Mouse (Mus musculus): Measurements from ENCODE around the gene Trappc3. TPM values are rescaled to one million over a fixed set of nuclear protein-coding genes. Genes with fewer than 3 reads are reported as not detected.

The Trappc3 gene
- polyA plus RNA-seq, 1 experiment from 2014 or later, result 175 TPM

GRCm38 (mm10) chr4:126290314-126290713 is 28.2 kb downstream of the Trappc3 start:
- H3K27me3 ChIP-seq, result peaks cover 42% of the 10 kb centered on the region
- H3K27ac ChIP-seq (replicated peaks), result no peak overlapping the region
- no peak overlapping the region for H3K4me2 ChIP-seq (replicated peaks)
- H3K36me3 ChIP-seq, result no peaks in the 10 kb centered on the region
- no peak overlapping the region for H3K4me3 ChIP-seq
- H3K9me3 ChIP-seq, result no peaks in the 10 kb centered on the region
- 80% methylated on average over 8 of the region's 8 CpGs for WGBS
- H3K9ac ChIP-seq (replicated peaks), result no peak overlapping the region
- ATAC-seq (replicated peaks), result no peak
- H3K4me1 ChIP-seq, result peaks cover 6% of the 10 kb centered on the region

- Histone ChIP-seq H3K27me3 (peaks cover 43% of the 10 kb centered on the region), H3K27ac (replicated peaks) (no peak overlapping the region), H3K9me3 (no peaks in the 10 kb centered on the region), H3K9ac (replicated peaks) (no peak overlapping the region), H3K4me2 (replicated peaks) (no peak overlapping the region), H3K4me3 (no peak overlapping the region), H3K36me3 (no peaks in the 10 kb centered on the region), H3K4me1 (peaks cover 6% of the 10 kb centered on the region)
- no peak for ATAC-seq (replicated peaks)
- WGBS, result 17% methylated on average over 13 of the region's 13 CpGs
Observed at GRCm38 (mm10) chr4:126291196-126291595, 29.1 kb downstream of the Trappc3 start.

DNA sequence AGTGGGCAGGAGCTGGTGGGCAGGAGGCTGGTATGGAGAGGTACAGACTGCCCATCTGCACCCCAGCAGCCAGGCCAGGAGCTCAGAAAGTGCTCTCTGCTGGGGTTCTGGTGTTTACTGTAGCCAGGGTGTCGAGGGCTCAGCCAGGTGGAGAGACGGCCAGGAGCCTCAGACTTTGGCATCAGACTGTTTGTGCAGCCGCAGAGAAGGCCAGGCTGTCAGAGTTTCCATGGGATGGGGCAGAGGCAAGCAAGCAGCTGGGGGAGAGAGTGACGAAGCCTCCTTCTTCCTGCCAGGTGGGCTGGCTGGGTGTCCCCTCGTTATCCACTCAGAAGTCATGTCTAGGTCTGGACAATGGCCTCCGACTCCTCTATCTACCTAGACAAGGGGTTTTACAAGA is 33.0 kb downstream of the Trappc3 start:
- Histone ChIP-seq H3K9me3 (no peaks in the 10 kb centered on the region), H3K4me2 (replicated peaks) (no peak overlapping the region), H3K27ac (replicated peaks) (no peak overlapping the region), H3K4me3 (no peak overlapping the region), H3K4me1 (peaks cover 10% of the 10 kb centered on the region), H3K27me3 (peaks cover 49% of the 10 kb centered on the region), H3K36me3 (no peaks in the 10 kb centered on the region), H3K9ac (replicated peaks) (no peak overlapping the region)
- 63% methylated on average over 6 of the region's 6 CpGs for whole genome bisulfite sequencing
- no peak for ATAC-seq (replicated peaks)

- Histone ChIP-seq H3K27me3 (peaks cover 57% of the 10 kb centered on the region), H3K4me1 (peaks cover 12% of the 10 kb centered on the region), H3K4me2 (replicated peaks) (no peak overlapping the region), H3K4me3 (no peak overlapping the region), H3K36me3 (no peaks in the 10 kb centered on the region), H3K27ac (replicated peaks) (no peak overlapping the region), H3K9me3 (no peaks in the 10 kb centered on the region), H3K9ac (replicated peaks) (no peak overlapping the region)
- no peak for ATAC-seq (replicated peaks)
- WGBS, result 35% methylated on average over 4 of the region's 4 CpGs
Observed at GRCm38 (mm10) chr4:126295937-126296336, 33.8 kb downstream of the Trappc3 start.

DNA sequence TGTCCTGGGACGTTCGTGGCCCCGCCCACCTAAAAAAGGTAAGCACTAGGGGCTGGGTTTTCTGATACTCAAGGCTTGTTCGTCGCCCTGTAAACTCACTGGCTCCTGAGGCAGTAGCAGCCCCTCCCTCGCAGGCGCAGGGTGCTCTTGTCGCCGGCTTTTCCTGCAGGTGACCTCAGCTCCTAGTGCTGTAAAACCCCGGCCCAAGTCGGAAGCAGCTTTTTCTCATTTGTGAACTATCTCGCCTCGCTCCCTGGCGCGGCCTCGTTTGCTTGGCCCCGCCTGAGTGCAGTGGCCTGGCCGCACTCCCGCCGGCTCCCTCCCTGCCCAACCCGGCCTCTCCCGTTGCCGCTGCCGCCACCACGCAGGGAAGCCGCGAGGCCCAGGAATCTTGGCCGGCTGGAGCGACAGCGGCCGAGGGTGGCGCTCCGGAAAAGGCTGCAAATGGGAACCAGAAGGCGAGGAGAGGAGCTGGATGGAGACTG is 34.5 kb downstream of the Trappc3 start:
- no peaks in the 10 kb centered on the region for H3K36me3 ChIP-seq
- H3K9me3 ChIP-seq, result no peaks in the 10 kb centered on the region
- H3K4me1 ChIP-seq, result peaks cover 18% of the 10 kb centered on the region
- peak overlapping the region; percentile 39 for H3K9ac ChIP-seq (replicated peaks)
- H3K4me2 ChIP-seq (replicated peaks), result peak overlapping the region; percentile 59
- ATAC-seq (replicated peaks), result no peak
- peaks cover 63% of the 10 kb centered on the region for H3K27me3 ChIP-seq
- peak overlapping the region; percentile 34 for H3K4me3 ChIP-seq
- under 1% methylated on average over 34 of the region's 34 CpGs for WGBS
- H3K27ac ChIP-seq (replicated peaks), result no peak overlapping the region

- Histone ChIP-seq H3K9me3 (no peaks in the 10 kb centered on the region), H3K4me2 (replicated peaks) (peak overlapping the region; percentile 5; the same call in 1 of the 2 replicates), H3K9ac (replicated peaks) (no peak overlapping the region), H3K4me1 (peaks cover 18% of the 10 kb centered on the region), H3K36me3 (no peaks in the 10 kb centered on the region), H3K27ac (replicated peaks) (no peak overlapping the region), H3K4me3 (peak overlapping the region; percentile 14), H3K27me3 (peaks cover 73% of the 10 kb centered on the region)
- 1% methylated on average over 50 of the region's 50 CpGs for WGBS
- ATAC-seq (replicated peaks), result no peak
Observed at GRCm38 (mm10) chr4:126300916-126301583, 38.9 kb downstream of the Trappc3 start.

DNA sequence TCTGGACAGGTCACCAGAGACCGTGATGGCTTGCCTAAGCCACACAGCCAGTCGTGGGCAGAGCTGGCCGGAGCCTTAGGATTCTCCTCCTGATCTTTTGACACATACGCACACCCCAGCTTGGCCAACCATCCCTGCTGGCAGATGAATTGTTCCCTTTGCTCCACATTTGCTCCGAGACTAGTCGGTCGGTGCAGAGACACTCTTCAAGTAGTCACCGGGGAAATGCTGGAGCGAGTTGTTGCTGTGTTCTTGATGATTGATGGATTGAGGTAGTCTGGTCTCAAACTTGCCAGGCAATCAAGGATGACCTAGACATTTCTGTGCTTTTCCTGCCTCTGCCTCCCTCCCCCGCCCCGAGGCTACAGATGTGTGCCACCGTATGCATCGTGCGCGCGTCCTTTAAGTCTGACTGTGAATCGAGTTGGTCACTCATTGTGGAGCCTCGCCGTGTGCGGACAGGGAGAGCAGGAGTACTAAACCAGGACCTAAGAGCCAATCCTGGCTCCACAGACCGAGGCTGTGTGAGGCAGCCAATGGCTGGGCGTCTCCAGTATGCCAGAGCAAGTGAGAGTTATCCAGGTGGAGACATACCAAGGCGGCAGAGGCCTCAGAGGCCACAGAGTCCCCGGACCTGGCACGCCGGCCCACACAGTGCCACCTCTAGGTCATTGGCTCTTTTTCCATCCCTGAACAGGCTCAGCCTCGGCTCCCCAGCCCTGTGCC is 39.6 kb downstream of the Trappc3 start:
- Histone ChIP-seq H3K4me2 (replicated peaks) (peak overlapping the region; percentile 5; the same call in 1 of the 2 replicates), H3K4me3 (peak overlapping the region; percentile 14; the same call in 1 of the 2 replicates), H3K27ac (replicated peaks) (no peak overlapping the region), H3K27me3 (peaks cover 67% of the 10 kb centered on the region), H3K9ac (replicated peaks) (no peak overlapping the region), H3K36me3 (no peaks in the 10 kb centered on the region), H3K4me1 (peaks cover 13% of the 10 kb centered on the region), H3K9me3 (no peaks in the 10 kb centered on the region)
- no peak for ATAC-seq (replicated peaks)
- WGBS, result 3% methylated on average over 27 of the region's 27 CpGs

- peaks cover 48% of the 10 kb centered on the region for H3K27me3 ChIP-seq
Observed at GRCm38 (mm10) chr4:126303877-126304276, 41.8 kb downstream of the Trappc3 start.

DNA sequence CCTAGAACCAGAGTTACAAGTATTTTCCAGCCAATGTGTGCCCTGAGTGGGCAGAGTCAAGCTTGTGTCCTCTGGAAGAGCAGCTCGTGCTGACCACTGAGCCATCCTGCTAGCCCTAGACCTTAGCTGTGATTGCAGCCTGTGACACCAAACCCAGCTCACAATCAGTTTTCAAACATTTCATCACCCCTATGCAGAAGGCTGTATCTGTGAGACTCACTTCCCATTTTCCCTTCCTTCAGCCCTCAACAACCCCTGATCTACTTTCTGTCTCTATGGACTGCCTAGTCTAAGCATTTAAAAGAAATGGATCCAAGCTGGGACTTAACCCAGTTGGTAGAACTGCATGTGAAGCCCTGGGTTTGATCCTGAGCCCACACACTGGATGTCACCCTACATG is 43.3 kb downstream of the Trappc3 start:
- Histone ChIP-seq H3K4me3 (no peak overlapping the region), H3K27me3 (peaks cover 35% of the 10 kb centered on the region), H3K9me3 (no peaks in the 10 kb centered on the region), H3K4me1 (peaks cover 13% of the 10 kb centered on the region), H3K9ac (replicated peaks) (no peak overlapping the region), H3K36me3 (no peaks in the 10 kb centered on the region), H3K27ac (replicated peaks) (no peak overlapping the region), H3K4me2 (replicated peaks) (no peak overlapping the region)
- no peak for ATAC-seq (replicated peaks)
- WGBS, result 95% methylated on average over 1 of the region's 1 CpGs

More at GRCm38 (mm10) chr4:126303877-126304276, 41.8 kb downstream of the Trappc3 start:
- 48% methylated on average over 4 of the region's 4 CpGs for WGBS
- no peak overlapping the region for H3K4me2 ChIP-seq (replicated peaks)
- H3K9ac ChIP-seq (replicated peaks), result no peak overlapping the region
- no peak overlapping the region for H3K27ac ChIP-seq (replicated peaks)
- H3K4me3 ChIP-seq, result no peak overlapping the region
- H3K9me3 ChIP-seq, result no peaks in the 10 kb centered on the region
- no peak for ATAC-seq (replicated peaks)
- no peaks in the 10 kb centered on the region for H3K36me3 ChIP-seq
- H3K4me1 ChIP-seq, result peaks cover 8% of the 10 kb centered on the region

DNA sequence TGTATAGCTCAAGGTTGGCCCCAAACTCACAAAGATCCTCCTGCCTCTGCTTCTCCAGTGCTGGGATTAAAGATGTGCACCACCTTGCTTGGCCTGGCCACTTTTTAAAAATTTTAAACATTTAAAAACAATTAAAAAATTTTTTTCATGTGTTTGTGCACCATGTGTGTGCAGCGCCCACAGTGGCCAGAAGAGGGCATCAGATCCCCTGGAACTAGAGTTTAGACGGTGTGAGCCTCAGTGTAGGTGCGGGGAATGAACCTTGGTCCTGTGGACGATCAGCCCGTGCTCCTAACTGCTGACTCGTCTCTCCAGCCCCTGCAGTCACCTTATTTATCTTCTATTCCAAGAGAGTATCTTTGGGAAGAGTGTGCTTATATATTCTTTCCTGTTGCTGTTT is 43.9 kb downstream of the Trappc3 start:
- Histone ChIP-seq H3K9me3 (no peaks in the 10 kb centered on the region), H3K4me1 (peaks cover 9% of the 10 kb centered on the region), H3K9ac (replicated peaks) (no peak overlapping the region), H3K27ac (replicated peaks) (no peak overlapping the region), H3K36me3 (no peaks in the 10 kb centered on the region), H3K4me3 (no peak overlapping the region), H3K4me2 (replicated peaks) (no peak overlapping the region), H3K27me3 (peaks cover 29% of the 10 kb centered on the region)
- no peak for ATAC-seq (replicated peaks)
- 87% methylated on average over 6 of the region's 6 CpGs for WGBS

DNA sequence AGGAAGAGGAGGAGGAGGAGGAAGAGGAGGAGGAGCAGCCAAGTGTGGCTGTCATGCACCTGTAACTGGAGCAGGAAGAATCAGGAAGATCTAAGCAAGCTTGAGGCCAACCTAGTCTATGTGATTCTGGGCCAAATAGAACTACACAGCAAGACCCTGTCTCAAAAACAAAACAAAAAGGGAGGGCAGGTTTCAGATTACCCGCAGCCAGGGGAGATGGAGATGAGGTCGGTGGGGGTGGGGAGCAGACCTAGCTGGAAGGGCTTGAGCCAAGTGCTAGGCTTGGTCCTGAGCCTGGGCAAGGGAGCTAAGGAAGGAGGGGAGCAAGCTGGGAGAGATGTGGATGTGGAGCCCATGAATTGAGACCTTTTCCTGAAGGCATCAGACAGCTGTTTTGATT is 44.7 kb downstream of the Trappc3 start:
- H3K9me3 ChIP-seq, result no peaks in the 10 kb centered on the region
- peaks cover 22% of the 10 kb centered on the region for H3K27me3 ChIP-seq
- no peak overlapping the region for H3K4me3 ChIP-seq
- H3K4me1 ChIP-seq, result 0 out of 2 replicates have a peak, but pooled peaks cover 5% of the 10 kb centered on the region
- no peak overlapping the region for H3K4me2 ChIP-seq (replicated peaks)
- WGBS, result 19% methylated on average over 2 of the region's 2 CpGs
- ATAC-seq (replicated peaks), result no peak
- no peaks in the 10 kb centered on the region for H3K36me3 ChIP-seq
- H3K27ac ChIP-seq (replicated peaks), result no peak overlapping the region
- no peak overlapping the region for H3K9ac ChIP-seq (replicated peaks)

DNA sequence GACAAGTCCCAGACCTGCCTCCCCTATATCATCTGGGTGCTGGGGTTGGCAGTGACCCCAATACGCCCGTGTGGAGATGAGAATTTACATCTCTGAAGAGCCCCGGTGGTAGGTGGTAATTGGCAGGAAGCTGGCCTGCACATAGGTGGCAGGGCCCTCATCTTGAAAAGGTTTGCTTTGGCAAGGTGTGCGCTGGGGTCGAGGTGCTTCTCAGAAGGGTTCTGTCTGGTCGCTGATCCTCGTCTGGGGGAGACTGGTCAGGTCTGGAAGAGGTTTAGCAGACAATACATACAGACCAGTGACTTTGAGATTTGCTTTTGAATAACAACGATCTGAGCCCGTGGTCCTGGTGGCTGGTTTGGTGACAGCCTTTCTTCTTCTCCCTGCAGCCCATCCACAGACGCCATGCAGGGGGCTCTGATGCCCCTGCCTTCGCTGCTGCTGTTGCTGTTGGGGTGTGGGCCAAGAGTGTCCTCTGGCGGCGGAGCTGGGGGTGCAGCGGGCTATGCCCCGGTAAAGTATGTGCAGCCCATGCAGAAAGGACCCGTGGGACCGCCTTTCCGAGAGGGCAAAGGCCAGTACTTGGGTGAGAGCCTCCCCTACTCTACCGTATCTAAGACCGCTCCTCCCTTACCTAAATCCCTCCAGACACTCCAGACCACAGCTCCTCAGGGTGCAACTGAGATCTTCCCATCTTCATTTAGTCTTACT is 47.2 kb downstream of the Trappc3 start:
- Histone ChIP-seq H3K9me3 (no peaks in the 10 kb centered on the region), H3K4me2 (replicated peaks) (peak overlapping the region; percentile 34), H3K9ac (replicated peaks) (peak overlapping the region; percentile 30; the same call in 1 of the 2 replicates), H3K4me1 (0 out of 2 replicates have a peak, but pooled peaks cover 5% of the 10 kb centered on the region), H3K27ac (replicated peaks) (no peak overlapping the region), H3K4me3 (peak overlapping the region; percentile 24), H3K27me3 (0 out of 2 replicates have a peak, but pooled peaks cover 4% of the 10 kb centered on the region), H3K36me3 (no peaks in the 10 kb centered on the region)
- peak; percentile 62 for ATAC-seq (replicated peaks)
- WGBS, result 17% methylated on average over 20 of the region's 20 CpGs

Measured in forebrain, embryonic 15.5 days (tissue).